Mouse (Mus musculus) lung, postnatal 4 days (tissue): ENCODE data around the gene Slc16a7.

Source experiments
- DNase-seq, 2 experiments: peaks; one replicate each; pipeline ENCODE4 v3.0.0; 2021

Gene Slc16a7

DNA sequence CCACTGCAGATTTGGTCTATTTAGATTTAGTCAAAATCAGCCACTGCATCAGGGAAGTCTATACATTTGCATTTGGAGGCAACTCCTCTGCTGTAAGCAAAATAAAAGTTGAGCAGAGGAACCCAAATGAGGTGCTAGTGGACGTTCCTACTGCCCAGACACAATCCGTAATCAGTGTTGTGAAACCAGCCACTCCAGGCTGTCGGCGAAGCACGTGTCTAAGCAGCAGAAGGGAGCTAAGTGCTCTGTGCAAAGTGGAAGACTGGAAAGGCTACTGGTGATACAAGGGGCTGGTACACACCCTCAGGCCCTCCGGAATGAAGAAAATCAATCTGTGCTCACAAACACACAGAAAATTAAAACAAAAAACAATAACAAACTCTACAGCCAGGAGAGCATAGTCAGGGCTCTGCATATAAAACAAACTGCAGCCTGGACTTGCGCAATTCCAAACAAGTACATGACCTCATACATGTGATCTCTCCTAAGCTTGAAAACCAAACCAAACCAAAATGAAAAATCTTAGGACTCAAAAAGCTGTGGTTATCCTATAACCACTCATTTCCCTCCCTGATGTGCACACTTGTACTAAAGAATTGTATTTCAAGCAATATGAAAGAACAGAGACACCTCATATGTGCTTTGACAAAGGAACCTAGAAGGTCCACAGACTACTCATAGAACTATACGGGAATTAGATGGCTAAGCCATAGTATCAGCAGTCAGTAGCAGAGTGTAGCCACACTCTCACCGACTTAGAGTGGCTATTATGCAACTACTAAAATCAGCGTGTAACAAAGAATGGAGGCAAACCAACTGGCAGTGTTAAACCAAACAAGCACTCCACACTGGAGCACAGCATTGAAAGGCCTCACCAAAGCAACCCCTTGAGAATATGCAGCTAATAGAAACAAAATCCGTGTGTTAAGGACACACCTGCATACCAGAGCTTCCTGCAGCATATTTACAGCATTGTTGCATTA is 67.5 kb downstream of the Slc16a7 start:
- DNase-seq: peak; percentile 64 to 74

DNA sequence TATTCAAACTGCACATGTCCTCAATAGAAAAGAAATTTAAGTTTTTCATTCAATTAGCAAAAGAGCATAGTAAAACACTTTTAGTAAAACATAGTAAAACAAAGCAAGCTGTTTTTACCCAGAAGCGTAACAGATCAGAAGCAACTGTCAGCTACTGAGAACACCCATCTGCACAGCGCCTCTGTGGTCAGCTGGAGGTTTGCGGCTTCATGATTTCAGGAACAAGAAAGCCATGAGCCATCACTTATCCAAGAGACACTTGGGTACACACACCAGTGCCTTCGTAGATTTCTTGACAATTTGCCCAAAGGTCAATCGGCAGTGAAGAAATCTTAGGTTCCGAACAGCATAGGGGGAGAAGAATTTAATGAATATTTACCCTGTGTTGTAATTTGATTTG is 71.9 kb downstream of the Slc16a7 start:
- peak; percentile 36 to 49 for DNase-seq

DNA sequence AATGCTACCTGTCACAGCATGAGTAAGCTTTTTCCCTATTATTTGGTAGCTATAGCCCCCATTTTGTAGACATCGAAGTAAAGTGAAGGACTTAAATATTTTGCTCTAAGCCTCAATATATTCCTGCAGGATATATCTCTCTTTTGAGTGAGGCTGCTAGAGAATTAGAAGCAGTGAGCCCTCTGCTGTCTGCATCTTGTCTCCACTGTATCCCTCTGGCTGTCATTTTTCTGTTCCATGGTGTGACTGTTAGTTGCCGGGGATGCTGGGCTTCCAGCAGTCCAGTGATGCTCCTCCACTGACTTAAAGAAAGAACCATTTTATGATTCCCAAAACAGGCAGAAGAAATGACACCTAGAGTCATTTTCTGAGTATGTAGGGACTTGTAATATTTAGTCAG is 78.4 kb downstream of the Slc16a7 start:
- DNase-seq: no peak

DNA sequence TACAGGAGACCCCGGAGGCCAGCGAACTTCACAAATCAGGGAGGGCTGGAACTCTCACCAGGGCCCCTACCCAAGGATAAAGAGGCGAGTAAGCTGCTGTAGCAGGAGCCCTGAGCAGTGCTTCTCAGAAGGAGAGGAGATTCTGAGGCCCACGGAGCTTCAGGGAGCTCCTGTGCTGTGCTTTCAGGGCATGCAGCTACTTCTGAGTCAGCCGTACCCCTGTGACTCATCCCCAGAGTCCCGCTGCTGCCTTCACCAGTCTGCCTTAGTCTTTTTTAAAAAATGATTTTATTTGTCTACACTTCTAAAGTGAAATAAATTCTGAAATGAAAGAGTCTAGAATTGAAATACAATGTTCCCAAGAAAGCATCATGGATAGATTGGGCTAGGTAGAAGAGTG is 91.2 kb downstream of the Slc16a7 start:
- no peak for DNase-seq

DNA sequence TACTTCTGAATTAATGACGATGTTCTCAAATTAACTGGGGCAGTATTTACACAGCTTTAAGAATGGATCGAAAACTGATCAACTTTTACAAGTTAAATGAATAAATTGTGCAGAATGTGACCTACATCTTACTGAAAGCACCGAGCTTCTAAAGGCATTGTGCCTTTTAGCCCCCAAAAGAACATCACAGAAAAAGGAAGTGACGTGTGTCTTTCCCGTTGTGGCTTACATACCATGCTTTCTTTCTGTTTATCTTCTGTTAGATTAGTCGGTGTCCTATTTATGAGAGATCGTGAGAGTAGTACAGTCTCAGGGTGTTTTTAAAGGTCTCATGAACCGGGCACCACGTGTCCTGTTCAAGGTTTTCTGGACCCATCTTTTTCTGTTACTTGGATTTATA is 98.9 kb downstream of the Slc16a7 start:
- no peak for DNase-seq

DNA sequence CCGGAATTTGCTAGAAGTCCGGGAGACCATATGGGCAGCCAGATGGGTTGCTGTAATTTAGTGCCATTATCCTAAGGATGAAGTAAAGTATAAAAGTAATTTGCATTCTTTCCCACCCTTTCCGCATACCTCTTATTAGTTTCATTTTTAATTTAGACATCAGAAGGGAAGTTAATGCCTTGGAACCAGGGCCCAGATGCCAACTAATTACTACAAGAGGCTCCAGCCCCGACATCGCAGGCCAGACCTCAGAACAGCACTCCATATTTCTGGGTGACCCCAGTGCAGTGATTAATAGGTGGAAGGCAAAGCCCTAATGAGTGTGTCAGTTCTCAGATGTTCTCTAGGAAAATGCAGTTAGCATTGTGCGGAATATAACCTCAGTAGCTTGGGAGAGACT is 100.7 kb downstream of the Slc16a7 start:
- DNase-seq: no peak

DNA sequence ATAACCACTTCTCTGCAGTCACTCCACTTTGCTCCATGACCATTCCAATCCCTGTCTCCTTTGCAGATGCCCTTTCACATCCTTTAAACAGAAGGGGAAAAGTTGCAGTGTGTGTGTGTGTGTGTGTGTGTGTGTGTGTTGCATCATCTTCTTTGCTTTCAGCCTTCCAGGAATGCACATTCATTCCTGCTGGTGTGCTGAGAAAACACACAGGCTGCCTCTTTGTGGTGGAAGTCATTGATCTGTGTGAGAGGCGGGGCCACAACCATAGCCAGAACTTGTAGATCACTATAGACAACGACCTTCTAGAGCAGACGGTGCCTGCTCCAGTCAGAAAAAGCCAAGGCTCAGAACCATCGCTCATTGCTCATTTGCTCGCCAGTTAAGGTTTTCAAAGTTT is 103.9 kb downstream of the Slc16a7 start:
- DNase-seq: no peak

DNA sequence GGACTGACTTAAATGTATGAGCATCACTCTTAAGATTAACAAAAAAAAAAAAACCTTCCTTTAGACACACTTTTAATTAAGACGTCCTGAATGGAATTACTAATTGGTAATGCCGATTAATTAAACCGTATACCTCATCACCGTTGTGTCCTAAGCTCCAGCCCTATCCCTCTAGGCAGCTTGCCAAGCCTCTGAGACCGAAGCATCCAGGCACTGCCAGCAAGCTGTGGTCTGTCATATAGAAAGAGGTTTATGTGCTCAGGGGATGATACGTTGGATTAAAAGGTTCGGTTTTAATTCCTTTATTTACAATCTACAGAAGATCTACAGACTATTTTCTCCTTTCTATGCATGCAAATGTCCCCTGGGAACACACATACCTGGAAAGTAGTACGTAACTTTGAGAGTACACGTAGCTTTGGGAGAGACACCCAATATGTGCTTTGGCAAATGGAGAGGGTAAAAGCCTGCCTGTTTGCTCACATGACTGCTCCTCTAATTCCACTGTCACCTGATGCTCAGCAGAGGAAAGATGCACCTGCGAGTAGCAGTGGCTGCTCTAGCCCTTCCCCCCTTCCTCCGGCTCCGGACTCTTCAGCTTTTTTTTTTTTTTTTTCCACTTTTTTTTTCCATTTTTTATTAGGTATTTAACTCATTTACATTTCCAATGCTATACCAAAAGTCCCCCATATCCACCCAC is 114.0 kb downstream of the Slc16a7 start:
- no peak for DNase-seq

DNA sequence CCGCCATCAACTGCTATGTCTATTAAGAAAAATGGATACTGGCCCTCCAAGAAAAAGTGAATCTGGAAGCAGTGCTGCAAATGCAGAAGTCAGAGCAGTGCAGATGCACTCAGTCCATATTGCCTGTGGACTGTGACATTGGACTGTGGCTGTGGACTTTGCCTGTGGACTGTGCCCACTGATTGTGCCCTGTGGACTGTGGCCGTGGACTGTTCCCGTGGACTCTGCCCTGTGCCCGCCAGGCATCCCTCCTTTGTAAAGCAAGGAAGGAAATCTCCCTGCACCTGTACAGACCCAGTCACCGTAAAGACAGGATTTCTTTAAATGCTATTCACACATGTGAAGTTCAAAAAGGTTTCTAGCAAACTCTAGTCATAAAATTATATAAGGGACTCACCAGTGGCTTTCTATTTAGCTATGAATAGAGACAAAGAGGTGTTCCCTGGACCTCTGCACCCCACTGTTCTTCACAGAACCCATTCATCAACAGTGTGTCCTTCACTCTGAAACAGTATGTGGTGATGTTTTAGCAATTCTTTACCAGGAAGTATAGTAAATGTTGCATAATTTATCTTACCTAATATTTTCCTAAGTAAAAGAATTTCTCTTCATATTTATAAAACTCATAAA is 114.6 kb downstream of the Slc16a7 start:
- no peak for DNase-seq

DNA sequence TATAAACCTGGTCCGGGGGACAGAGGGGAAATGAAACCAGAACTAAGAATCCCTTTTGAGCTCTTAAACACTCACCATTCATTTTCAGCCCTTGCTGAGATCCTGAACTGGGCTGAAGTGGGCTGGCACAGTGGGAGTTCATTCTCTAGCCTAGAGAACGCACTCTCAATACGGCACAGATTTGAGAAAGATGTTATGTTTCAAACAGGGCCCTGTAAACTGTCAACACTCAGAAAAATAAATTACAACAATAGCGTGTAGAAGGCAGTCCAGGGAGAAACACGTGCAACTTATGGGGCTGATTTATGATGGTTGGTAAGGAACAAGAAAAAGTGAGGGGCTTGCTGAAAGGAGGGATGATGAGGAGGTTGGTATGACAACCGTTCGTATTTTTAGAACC is 115.5 kb downstream of the Slc16a7 start:
- no peak for DNase-seq

DNA sequence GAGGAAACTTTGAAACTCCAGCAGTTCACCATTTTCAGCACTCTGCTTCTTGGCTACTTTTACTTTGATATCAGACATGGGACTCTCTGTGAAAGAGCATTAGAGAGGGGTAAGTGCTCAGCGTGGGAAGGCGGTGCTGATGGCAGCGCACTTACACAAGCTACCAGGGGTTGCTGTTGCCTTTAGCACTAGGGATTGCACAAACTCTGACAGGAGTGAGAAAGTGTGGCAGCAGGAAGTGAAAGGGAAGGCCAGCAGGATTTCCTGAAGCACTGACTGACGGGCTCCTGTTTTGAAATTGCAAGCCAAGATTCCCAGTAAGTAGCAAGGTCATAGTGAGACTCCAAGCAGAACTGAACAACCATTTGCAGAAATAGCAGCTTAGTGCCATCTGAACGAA is 117.8 kb downstream of the Slc16a7 start:
- DNase-seq: peak in 1 of 2 experiments; percentile 23

DNA sequence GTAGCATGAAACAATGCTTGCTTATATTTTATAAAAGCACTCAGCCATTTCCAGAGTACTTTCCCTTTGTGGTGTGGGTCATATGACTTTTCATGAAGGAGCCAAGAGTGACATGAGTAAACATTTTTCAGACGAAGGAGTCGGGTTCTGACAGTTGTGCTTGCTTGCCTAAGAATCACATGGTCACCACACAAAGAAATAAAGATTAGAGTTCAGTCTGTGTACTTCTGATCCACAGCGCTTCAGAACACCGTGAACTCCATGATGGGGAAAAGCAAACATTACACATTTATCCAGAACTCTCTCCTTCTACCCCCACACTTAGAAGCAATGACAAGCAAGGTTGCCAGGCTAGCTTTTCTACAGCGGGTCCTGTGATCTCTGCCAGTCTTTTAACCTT is 119.0 kb downstream of the Slc16a7 start:
- no peak for DNase-seq

DNA sequence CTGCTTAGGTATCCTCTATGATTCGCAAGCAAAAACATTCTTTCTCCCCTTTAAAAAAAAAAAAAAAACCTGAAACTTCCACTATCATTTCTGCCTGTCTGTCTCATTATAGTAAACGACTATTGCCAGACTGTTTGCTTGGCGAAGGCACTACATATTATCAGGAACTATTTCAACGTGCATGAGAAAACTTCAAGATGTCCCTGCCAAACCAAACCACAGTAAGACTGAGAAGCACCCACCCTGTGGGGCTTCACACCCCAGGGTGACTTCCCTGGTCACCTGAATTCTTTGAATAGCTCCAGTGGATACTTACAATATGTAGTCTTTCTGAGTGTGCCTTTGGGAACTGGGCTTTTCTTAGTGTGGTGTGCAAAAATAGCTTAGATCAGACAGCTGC is 122.9 kb downstream of the Slc16a7 start:
- DNase-seq: no peak

DNA sequence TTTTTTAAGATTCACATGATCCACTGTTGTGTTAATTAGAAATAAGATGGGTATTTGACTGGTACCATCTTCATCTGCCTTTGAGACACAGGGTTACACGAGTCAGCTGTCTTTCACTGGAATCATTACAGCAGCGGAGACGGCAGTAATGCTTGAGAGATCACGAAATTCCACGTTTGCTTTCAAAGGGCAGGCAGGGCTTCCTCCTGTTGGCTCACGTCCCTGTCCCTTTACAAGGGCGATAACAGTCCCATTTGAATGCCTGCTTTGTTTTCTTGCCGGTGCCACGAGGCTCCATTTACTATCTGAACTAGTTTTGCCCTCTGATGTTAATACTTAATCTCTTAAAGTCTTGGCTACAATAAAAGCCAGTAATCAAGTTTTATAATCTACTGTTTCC is 123.4 kb downstream of the Slc16a7 start:
- DNase-seq: no peak

DNA sequence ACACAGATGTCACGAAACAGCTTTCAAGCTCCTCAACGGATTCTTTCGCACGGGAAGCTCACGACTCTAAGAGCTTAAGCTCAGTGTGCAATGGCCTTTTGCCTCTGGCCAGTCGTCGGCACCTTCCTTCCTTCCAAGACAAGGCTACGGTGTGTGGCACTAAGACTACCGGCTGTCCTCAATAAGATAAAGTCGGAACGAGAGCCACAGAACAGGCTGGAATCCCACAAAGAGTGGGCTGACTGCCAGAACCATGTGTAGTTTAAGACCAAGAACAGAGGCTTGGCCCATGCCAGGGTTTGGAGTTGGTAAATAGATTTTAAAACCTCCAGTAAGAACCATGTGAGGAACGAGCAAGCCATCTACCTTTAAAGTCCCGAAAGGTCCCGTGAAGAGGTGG is 123.8 kb downstream of the Slc16a7 start:
- peak; percentile 21 to 23 for DNase-seq

DNA sequence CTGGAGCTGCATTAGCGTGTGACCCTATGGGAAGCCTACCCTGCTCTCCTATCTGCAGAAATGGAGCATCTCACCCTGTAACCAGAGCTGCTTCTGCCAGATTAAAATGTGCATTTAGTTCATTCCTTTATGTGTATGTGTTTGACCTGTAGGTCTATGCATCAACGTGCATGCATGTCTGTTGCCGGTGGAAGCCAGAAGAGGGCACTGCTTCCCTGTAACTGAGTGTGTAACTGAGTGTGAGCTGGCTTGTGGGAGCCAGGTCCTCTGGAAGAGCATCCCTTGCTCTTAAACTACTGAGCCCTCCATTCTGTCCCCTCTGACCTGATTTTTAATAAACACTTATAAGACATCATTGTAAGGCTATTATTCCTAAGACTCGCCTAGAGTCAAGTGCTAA is 124.3 kb downstream of the Slc16a7 start:
- peak; percentile 55 to 69 for DNase-seq

DNA sequence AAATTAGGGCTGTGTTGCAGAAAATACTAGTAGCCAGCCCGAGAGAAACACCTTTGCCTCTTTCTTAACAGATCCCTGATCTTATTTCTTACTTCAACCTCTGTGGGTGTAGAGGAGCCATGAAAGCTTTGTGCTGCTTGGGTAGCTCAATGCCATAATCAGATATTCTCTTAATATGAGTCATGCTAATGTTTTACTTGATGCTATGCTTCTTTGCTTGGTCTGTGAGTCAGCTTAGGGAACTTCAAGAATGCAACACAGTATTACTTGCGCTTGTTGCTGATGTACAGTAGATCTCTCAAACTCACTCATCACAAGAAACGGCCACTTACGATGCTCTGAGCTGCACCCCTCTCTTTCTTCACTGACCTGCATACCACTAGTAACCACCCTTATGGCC is 133.4 kb downstream of the Slc16a7 start:
- DNase-seq: no peak

DNA sequence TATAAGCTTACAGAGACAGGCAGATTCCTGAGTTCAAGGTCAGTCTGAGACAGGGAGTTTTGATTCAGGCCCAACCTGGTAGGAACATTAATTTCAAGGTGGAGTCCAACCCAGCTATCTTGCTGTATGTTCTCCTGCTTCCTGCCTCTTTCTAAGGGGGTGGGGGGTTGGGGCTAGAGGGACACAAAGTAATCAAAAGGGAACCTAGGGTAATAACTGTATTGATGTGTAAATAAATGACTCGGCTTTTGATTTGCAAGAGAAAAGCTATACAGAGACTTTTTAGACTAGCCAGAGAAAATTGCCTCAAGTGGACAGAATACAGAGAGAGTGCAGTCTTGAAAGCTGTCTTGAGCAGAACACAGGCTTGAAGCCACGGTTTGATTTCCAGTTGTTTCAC is 174.7 kb downstream of the Slc16a7 start:
- no peak for DNase-seq

DNA sequence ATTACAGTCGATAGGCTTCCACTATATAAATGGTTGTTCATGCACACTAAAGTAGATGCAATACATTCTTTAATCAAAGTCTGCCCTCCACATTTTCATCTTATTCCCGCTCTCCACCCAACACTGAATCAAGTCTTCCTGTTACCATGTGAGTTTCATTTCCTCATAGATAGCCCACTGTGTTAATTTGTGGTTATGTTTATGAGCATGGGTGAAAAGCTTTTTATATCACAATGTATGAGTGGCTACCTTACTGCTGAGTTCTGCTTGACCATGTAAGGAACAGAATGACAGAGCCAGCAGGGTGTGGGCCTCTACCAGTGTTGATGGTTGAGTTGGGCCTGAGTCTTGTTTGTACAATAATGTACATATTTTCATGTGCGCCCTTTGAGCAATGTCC is 175.5 kb downstream of the Slc16a7 start:
- no peak for DNase-seq

DNA sequence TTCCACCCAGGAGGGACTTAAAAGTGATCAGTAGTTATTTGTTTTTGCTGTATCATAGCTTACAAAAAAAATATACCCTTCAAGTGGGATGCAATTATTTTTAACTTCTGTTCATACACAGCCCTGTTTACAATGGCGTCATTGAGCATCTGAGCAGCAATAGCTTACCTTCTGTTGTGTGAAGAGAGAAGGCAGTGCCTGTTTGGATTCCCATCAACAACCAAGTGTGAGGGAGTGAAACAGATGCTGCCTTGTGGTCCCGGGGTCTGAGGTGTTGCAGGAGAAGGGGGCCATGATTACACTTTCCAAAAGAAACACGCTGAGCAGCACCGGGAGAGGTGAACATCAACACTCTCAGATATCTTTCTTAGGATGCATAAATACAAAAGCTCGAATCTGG is 201.7 kb downstream of the Slc16a7 start:
- DNase-seq: no peak

DNA sequence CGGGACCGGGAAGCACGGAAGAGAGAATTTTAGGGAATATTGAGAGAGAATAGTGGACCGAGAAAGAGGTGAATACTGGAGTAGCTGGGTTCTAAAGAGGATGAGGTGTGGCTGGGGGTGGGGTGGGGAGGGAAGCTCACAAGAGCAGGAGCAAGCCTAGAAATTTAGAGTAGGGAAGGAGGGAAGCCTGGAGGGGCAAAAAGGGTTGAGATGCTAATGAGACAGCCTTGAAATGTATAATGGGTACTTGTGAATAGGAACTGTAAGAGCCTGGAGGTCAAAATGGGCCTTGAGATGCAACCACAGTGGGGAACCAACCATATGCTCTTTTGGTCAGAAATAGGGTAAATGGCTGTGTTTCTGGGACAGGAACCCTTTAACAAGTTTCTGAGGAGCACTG is 203.9 kb downstream of the Slc16a7 start:
- no peak for DNase-seq

DNA sequence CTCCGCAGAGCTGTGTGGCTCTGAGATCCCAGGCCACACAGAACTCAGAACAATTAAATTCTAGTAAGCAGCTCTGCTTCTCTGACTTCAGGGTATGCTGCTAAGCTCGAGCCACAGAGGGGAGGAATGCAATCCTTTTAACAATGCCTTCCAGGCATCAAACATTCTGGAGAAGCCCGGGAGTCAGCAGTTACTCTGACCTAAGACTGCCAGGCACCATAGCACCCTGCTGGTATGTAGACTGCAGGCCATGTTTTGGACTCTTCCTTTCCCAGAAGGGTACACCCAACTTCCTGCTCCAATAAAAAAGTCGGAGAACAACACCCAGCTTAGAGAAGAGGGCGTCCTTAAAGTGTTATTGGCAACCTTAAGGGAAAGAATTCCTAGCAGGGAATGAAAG is 205.1 kb downstream of the Slc16a7 start:
- no peak for DNase-seq

DNA sequence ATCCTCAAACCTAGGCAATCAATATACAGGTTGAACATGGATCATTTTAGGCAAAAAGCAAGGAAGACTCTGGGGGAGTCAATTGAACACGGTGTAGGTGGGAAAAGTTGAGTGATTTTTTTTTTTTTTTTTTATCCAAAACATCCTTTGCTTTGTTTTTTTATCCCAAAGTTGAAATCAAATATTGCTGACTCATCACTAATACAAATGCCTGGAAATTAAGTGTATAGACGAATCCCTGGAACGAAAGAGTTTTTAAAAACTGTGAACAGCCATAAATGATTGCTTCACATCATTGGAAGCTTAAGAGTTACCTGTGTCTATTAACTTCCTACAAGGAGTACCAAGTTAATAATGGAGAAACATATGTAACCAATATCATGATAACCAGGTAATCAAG is 206.7 kb downstream of the Slc16a7 start:
- no peak for DNase-seq

DNA sequence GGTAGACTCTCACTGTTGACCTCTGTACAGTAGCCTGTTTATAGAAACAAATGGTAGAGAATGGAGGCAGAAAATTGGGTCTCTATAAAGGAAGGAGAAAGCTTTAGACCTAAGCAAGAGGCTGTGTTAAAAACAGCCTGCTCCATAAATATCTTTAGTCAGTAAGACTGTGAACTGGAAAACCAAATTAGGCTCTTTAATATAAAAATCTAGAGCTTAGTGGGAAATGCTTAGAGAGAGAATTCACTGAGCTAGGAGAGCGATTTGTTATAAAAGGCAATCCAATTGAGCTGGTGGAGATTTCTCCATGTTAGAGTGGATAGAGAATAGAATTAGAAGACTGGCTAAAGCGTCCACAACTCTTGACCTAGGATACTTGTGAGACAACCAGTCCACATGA is 211.5 kb downstream of the Slc16a7 start:
- DNase-seq: no peak
